Mouse (Mus musculus) kidney, embryonic 15.5 days (tissue): ENCODE results near the gene Inpp5d. TPM values are rescaled to one million over a fixed set of nuclear protein-coding genes. Genes with fewer than 3 reads are reported as not detected.

Experiments
- ATAC-seq: fragments of 200-750 bp; cut with Nextera tagmentation; replicated peaks from 2 replicates; pipeline ENCODE4 v1.8.0; 2017; ENCODE audit warnings: moderate TSS enrichment; ENCODE audit not compliant: low FRiP score
- H3K27ac ChIP-seq: fragments of 300-500 bp; sonication (generic); 2 replicates; pipeline ENCODE4 v1.5.1; 2015; ENCODE audit warnings: mild to moderate bottlenecking, inconsistent platforms
- H3K27me3 ChIP-seq: fragments of 300-500 bp; sonication (generic); 2 replicates; pipeline ENCODE4 v1.6.1; 2015; ENCODE audit warnings: inconsistent platforms
- H3K36me3 ChIP-seq: fragments of 300-500 bp; sonication (generic); 2 replicates; pipeline ENCODE4 v1.6.1; 2015; ENCODE audit warnings: inconsistent platforms
- H3K4me1 ChIP-seq: fragments of 300-500 bp; sonication (generic); 2 replicates; pipeline ENCODE4 v1.6.1; 2015; ENCODE audit warnings: inconsistent platforms
- H3K4me2 ChIP-seq: fragments of 300-500 bp; sonication (generic); 2 replicates; pipeline ENCODE4 v1.6.1; 2015; ENCODE audit warnings: moderate library complexity, mild to moderate bottlenecking, inconsistent platforms
- H3K4me3 ChIP-seq: fragments of 300-500 bp; sonication (generic); replicated peaks from 2 replicates; pipeline ENCODE4 v1.5.1; 2015; ENCODE audit warnings: mild to moderate bottlenecking, inconsistent platforms
- H3K9ac ChIP-seq: fragments of 300-500 bp; sonication (generic); 2 replicates; pipeline ENCODE4 v1.6.1; 2015; ENCODE audit warnings: mild to moderate bottlenecking, inconsistent platforms
- H3K9me3 ChIP-seq: fragments of 300-500 bp; sonication (generic); replicated peaks from 2 replicates; pipeline ENCODE4 v1.6.1; 2016; ENCODE audit warnings: inconsistent platforms
- WGBS: fragments of 180-500 bp; shearing (Covaris S2); methylation state at CpG from one replicate; pipeline ENCODE4 v1.1.7; 2015; ENCODE audit warnings: mixed read lengths; 5-methylcytosine and 5-hydroxymethylcytosine counted together
- polyA plus RNA-seq: library from polyadenylated mRNA; unstranded; fragments of >200 nt; fragmentation: Nextera tagmentation; extraction: Ambion mirVana; gene quantifications from 2 replicates; pipeline ENCODE4 v1.2.1, GENCODE M21; 2015

Gene Inpp5d
- polyA plus RNA-seq, 1 experiment from 2014 or later: 10.2 TPM

- Histone ChIP-seq H3K9ac (no peak overlapping the region), H3K36me3 (peaks cover 95% of the 10 kb centered on the region), H3K27ac (no peak overlapping the region), H3K27me3 (no peaks in the 10 kb centered on the region), H3K9me3 (no peaks in the 10 kb centered on the region), H3K4me3 (no peak overlapping the region), H3K4me2 (no peak overlapping the region), H3K4me1 (no peaks in the 10 kb centered on the region)
- ATAC-seq: no peak
- WGBS: 95% methylated on average over 2 of the region's 2 CpGs
These were observed 149.2 kb downstream of the Inpp5d start for GRCm38 (mm10) chr1:87769263-87769662.

Other genes starting within 250 kb of the Inpp5d start
- 0.68 and 0.90 TPM in 2 replicates for gene Kcnj13, start 225.6 kb upstream of the Inpp5d start, polyA plus RNA-seq
- 0.40 TPM in 1 of 2 replicates, not detected in the other for gene Snorc, start 150.0 kb upstream of the Inpp5d start, polyA plus RNA-seq
- 0.29 and 0.41 TPM in 2 replicates for gene Neu2, start 110.4 kb upstream of the Inpp5d start, polyA plus RNA-seq
- 1.6 and 2.2 TPM in 2 replicates for gene Ngef, start 46.4 kb upstream of the Inpp5d start, polyA plus RNA-seq
- gene Atg16l1, start 135.6 kb downstream of the Inpp5d start, polyA plus RNA-seq: 28.8 and 31.4 TPM in 2 replicates
- gene Sag, start 183.4 kb downstream of the Inpp5d start, polyA plus RNA-seq: 3.0 and 3.1 TPM in 2 replicates
- gene Dgkd, start 233.0 kb downstream of the Inpp5d start, polyA plus RNA-seq: 30.0 and 33.6 TPM in 2 replicates